Mouse (Mus musculus): ENCODE measurements around the gene Fads6. TPM values are rescaled to one million over a fixed set of nuclear protein-coding genes. Genes with fewer than 3 reads are reported as not detected.

Fads6 gene
- 1.4 TPM for polyA plus RNA-seq (2014; fragmentation: Illumina TruSeq; extraction: RNeasy Lipid Tissue Mini Kit (QIAGEN cat#74804); ENCODE audit: low replicate concordance)

GRCm38 (mm10) chr11:115297214-115297826 is at the start of gene Fads6:
Gene Fads6, minus strand, starts transcription at chr11:115297663.

GRCm38 (mm10) chr11:115334531-115334930 is 37.1 kb upstream of the Fads6 start, which contains the start of gene Otop3:
Gene Otop3, plus strand, starts transcription at chr11:115334731.

GRCm38 (mm10) chr11:115321906-115322693 is 24.6 kb upstream of the Fads6 start, which contains the start of gene Ush1g:
Gene Ush1g, minus strand, starts transcription at chr11:115322041.

GRCm38 (mm10) chr11:115306863-115307262 is 9.4 kb upstream of the Fads6 start, which contains the start of gene Otop2:
Gene Otop2, plus strand, starts transcription at chr11:115307163.

GRCm38 (mm10) chr11:115276780-115277603 is 20.5 kb downstream of the Fads6 start, which contains the start of gene Fdxr:
Gene Fdxr, minus strand, starts transcription at chr11:115277050.

GRCm38 (mm10) chr11:115267061-115267883 is 30.2 kb downstream of the Fads6 start, which contains the start of gene Grin2c:
Gene Grin2c, minus strand, starts transcription at chr11:115267243.

Other genes starting within 250 kb of the Fads6 start
- not detected for gene Cd300ld3, start 249.3 kb downstream of the Fads6 start, polyA plus RNA-seq (2014; fragmentation: Illumina TruSeq; extraction: RNeasy Lipid Tissue Mini Kit (QIAGEN cat#74804); ENCODE audit: low replicate concordance)
- 0.59 TPM for gene Cd300e, start 235.5 kb downstream of the Fads6 start, polyA plus RNA-seq (2014; fragmentation: Illumina TruSeq; extraction: RNeasy Lipid Tissue Mini Kit (QIAGEN cat#74804); ENCODE audit: low replicate concordance)
- 1.3 TPM for gene Rab37, start 206.2 kb downstream of the Fads6 start, polyA plus RNA-seq (2014; fragmentation: Illumina TruSeq; extraction: RNeasy Lipid Tissue Mini Kit (QIAGEN cat#74804); ENCODE audit: low replicate concordance)
- 3.8 TPM for gene Cd300lf, start 163.7 kb downstream of the Fads6 start, polyA plus RNA-seq (2014; fragmentation: Illumina TruSeq; extraction: RNeasy Lipid Tissue Mini Kit (QIAGEN cat#74804); ENCODE audit: low replicate concordance)
- 85.9 TPM for gene Slc9a3r1, start 134.3 kb downstream of the Fads6 start, polyA plus RNA-seq (2014; fragmentation: Illumina TruSeq; extraction: RNeasy Lipid Tissue Mini Kit (QIAGEN cat#74804); ENCODE audit: low replicate concordance)
- 0.26 TPM for gene Tmem104, start 110.2 kb downstream of the Fads6 start, polyA plus RNA-seq (2014; fragmentation: Illumina TruSeq; extraction: RNeasy Lipid Tissue Mini Kit (QIAGEN cat#74804); ENCODE audit: low replicate concordance)
- not detected for gene Nat9, start 109.8 kb downstream of the Fads6 start, polyA plus RNA-seq (2014; fragmentation: Illumina TruSeq; extraction: RNeasy Lipid Tissue Mini Kit (QIAGEN cat#74804); ENCODE audit: low replicate concordance)
- not detected for gene Grin2c, start 30.4 kb downstream of the Fads6 start, polyA plus RNA-seq (2014; fragmentation: Illumina TruSeq; extraction: RNeasy Lipid Tissue Mini Kit (QIAGEN cat#74804); ENCODE audit: low replicate concordance)
- gene Fdxr, start 20.6 kb downstream of the Fads6 start, polyA plus RNA-seq (2014; fragmentation: Illumina TruSeq; extraction: RNeasy Lipid Tissue Mini Kit (QIAGEN cat#74804); ENCODE audit: low replicate concordance), result 2.0 TPM
- gene Otop2, start 9.5 kb upstream of the Fads6 start, polyA plus RNA-seq (2014; fragmentation: Illumina TruSeq; extraction: RNeasy Lipid Tissue Mini Kit (QIAGEN cat#74804); ENCODE audit: low replicate concordance), result not detected
- gene Ush1g, start 24.4 kb upstream of the Fads6 start, polyA plus RNA-seq (2014; fragmentation: Illumina TruSeq; extraction: RNeasy Lipid Tissue Mini Kit (QIAGEN cat#74804); ENCODE audit: low replicate concordance), result not detected
- 0.45 TPM for gene Otop3, start 37.1 kb upstream of the Fads6 start, polyA plus RNA-seq (2014; fragmentation: Illumina TruSeq; extraction: RNeasy Lipid Tissue Mini Kit (QIAGEN cat#74804); ENCODE audit: low replicate concordance)
- 2.0 TPM for gene Hid1, start 70.1 kb upstream of the Fads6 start, polyA plus RNA-seq (2014; fragmentation: Illumina TruSeq; extraction: RNeasy Lipid Tissue Mini Kit (QIAGEN cat#74804); ENCODE audit: low replicate concordance)
- not detected for gene Cdr2l, start 84.3 kb upstream of the Fads6 start, polyA plus RNA-seq (2014; fragmentation: Illumina TruSeq; extraction: RNeasy Lipid Tissue Mini Kit (QIAGEN cat#74804); ENCODE audit: low replicate concordance)
- 3.4 TPM for gene Mrpl58, start 106.1 kb upstream of the Fads6 start, polyA plus RNA-seq (2014; fragmentation: Illumina TruSeq; extraction: RNeasy Lipid Tissue Mini Kit (QIAGEN cat#74804); ENCODE audit: low replicate concordance)
- gene Atp5h, start 122.3 kb upstream of the Fads6 start, polyA plus RNA-seq (2014; fragmentation: Illumina TruSeq; extraction: RNeasy Lipid Tissue Mini Kit (QIAGEN cat#74804); ENCODE audit: low replicate concordance), result 527 TPM
- 11.6 TPM for gene Kctd2, start 122.5 kb upstream of the Fads6 start, polyA plus RNA-seq (2014; fragmentation: Illumina TruSeq; extraction: RNeasy Lipid Tissue Mini Kit (QIAGEN cat#74804); ENCODE audit: low replicate concordance)
- gene Trim80, start 142.9 kb upstream of the Fads6 start, polyA plus RNA-seq (2014; fragmentation: Illumina TruSeq; extraction: RNeasy Lipid Tissue Mini Kit (QIAGEN cat#74804); ENCODE audit: low replicate concordance), result not detected
- 33.5 TPM for gene Slc16a5, start 164.8 kb upstream of the Fads6 start, polyA plus RNA-seq (2014; fragmentation: Illumina TruSeq; extraction: RNeasy Lipid Tissue Mini Kit (QIAGEN cat#74804); ENCODE audit: low replicate concordance)
- gene Armc7, start 178.0 kb upstream of the Fads6 start, polyA plus RNA-seq (2014; fragmentation: Illumina TruSeq; extraction: RNeasy Lipid Tissue Mini Kit (QIAGEN cat#74804); ENCODE audit: low replicate concordance), result 0.19 TPM
- 1.3 TPM for gene Nt5c, start 194.2 kb upstream of the Fads6 start, polyA plus RNA-seq (2014; fragmentation: Illumina TruSeq; extraction: RNeasy Lipid Tissue Mini Kit (QIAGEN cat#74804); ENCODE audit: low replicate concordance)
- 47.8 TPM for gene Jpt1, start 216.7 kb upstream of the Fads6 start, polyA plus RNA-seq (2014; fragmentation: Illumina TruSeq; extraction: RNeasy Lipid Tissue Mini Kit (QIAGEN cat#74804); ENCODE audit: low replicate concordance)
- 992 TPM for gene Sumo2, start 238.6 kb upstream of the Fads6 start, polyA plus RNA-seq (2014; fragmentation: Illumina TruSeq; extraction: RNeasy Lipid Tissue Mini Kit (QIAGEN cat#74804); ENCODE audit: low replicate concordance)

Data from small intestine, adult 10 weeks (tissue).